Mouse (Mus musculus): ENCODE measurements around the gene Gm20388.

DNA sequence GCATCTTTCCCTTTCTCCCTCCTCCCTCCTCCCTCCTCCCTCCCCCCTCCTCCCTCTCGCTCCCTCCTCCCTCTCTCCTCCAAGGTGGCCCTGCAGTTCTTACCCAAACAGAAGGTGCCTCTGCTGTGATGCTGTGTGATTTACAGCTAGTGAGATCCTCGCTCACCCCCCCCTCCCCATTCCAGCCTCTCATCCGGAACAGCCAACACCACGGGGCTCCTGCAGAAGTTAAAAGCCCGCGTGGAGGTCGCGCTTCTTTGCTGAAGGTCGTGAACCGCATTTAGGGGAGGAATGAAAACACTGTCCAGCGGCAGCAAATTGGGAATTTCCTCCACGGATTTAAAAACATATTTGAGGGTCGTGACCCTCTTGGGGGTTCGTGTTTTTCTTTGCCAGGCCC, 937.1 kb downstream of the Gm20388 start:
- TF ChIP-seq CTCF (IDR thresholded peaks at IDR 0.05; ENCODE audit: low read depth, low read length) (no peak), GATA1 (IDR thresholded peaks at IDR 0.05; ENCODE audit: borderline replicate concordance, low read length) (no peak), TAL1 (conservative IDR thresholded peaks at IDR 0.05; ENCODE audit: low read depth, low read length) (no peak), GATA2 (IDR thresholded peaks at IDR 0.05; ENCODE audit: borderline replicate concordance, low read depth, low read length) (no peak)

Data from G1E (cell line).